Mouse (Mus musculus): Measurements from ENCODE around the gene Arhgap9.

GRCm38 (mm10) chr10:127326828-127327227 is 5.1 kb downstream of the Arhgap9 start:
- TF ChIP-seq CTCF (IDR thresholded peaks at IDR 0.05; ENCODE audit: control insufficient read depth, insufficient read depth, insufficient read length), result no peak
- TF ChIP-seq CEBPB (IDR thresholded peaks at IDR 0.05; ENCODE audit: low read depth), result no peak
- TF ChIP-seq MYOD1 (IDR thresholded peaks at IDR 0.05; ENCODE audit: control insufficient read depth, insufficient read length, low read depth), result no peak
- TF ChIP-seq MAX (IDR thresholded peaks at IDR 0.05), result no peak
- TF ChIP-seq USF1 (IDR thresholded peaks at IDR 0.05; ENCODE audit: low read depth), result no peak
- no peak for TF ChIP-seq MYOG (IDR thresholded peaks at IDR 0.05; ENCODE audit: control insufficient read depth, extremely low read depth, insufficient read length)

Measured in C2C12 (cell line).